Mouse (Mus musculus) 416B (cell line): ENCODE results near the gene Gemin5.

Experiments
- DNase-seq: peaks from one replicate; pipeline ENCODE4 v3.0.0; 2011; ENCODE audit warnings: low read depth

The Gemin5 gene

DNA sequence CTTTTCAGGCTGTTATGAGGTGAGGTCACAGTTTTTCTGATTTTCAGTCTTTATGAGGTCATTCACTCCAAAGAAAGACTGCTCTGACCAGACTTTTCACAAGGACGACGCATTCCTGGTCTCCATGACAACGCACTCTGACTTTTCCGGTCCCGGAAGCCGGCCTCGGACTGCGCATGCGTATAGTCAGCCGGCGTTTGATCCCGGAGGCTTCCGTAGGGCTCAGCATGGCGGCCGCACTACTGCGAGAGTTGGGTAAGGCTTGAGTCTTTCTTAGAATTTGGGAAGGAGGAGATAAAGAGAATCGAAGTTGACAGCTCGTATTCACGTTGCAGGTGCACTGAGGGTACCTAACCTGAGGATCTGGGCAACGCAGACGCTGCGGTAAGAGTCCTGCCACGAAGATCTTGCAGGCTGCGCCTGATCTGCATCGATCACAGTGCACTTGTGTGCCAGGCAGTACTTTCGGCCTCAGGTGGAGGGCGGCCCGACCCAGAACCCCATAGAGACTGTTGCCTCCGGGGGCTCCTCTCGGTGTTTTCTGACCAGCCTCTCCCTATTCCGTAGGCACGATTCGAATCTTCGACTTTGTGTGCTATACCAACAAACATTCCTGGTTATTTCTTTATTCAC, 3.2 kb upstream of the Gemin5 start, which contains the start of gene Mrpl22:
Gene Mrpl22 (plus strand): TSS at position 203 of the 633 bp plus-strand sequence.
- peak; percentile 95 for DNase-seq

DNA sequence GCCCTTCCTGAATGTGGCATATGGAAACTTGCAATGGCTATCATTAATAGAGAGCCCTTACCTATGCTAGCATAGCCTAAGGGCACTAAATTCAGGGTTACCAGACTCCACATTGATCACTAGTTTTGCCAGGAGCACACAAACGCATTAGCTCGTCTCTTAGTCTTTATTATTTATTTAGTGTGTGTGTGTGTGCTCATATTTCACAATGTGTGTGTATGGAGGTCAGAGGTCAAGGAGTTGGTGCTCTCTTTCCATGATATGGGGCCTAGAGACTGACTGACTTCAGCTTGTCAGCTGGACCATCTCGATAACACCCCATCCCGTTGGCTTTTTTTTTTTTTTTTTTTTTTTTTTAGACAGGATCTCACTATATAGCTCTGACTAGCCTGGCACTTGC, 1.3 kb upstream of the Gemin5 start:
- no peak for DNase-seq

DNA sequence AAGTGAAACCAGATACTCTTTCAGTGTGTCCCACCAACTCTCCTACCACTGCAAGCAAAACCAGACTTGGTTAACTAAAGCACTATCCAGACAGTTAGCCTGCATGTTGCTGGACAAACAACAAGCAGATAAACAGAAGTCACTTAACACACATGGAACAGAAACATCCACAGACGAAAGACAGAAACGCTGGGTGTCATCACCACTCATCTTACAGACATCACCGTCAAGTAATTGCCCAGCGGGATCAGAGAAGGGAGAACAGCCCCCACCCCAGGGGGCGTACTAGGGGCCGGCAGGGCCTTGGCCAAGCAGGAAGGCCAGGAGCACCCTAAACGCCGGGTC, 545 bp downstream of the Gemin5 start:
- no peak for DNase-seq

DNA sequence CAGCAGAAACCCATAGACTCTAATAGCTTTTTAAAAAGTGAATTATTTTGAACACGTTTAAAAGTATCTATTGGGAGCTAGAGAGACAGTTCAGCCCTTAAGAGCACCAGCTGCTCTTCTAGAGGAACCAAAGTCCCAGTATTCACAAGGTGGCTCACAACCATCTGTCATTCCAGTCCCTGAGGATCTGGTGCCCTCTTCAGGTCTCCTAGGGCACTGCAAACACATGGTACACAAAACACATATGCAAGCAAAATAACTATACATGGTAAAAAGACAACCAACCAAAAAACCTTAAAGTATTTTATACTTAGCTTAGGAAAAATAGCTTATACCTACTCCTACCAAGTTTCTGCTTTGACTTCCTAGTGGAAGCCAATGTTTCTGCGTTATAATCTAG, 3.3 kb downstream of the Gemin5 start:
- DNase-seq: peak; percentile 47

DNA sequence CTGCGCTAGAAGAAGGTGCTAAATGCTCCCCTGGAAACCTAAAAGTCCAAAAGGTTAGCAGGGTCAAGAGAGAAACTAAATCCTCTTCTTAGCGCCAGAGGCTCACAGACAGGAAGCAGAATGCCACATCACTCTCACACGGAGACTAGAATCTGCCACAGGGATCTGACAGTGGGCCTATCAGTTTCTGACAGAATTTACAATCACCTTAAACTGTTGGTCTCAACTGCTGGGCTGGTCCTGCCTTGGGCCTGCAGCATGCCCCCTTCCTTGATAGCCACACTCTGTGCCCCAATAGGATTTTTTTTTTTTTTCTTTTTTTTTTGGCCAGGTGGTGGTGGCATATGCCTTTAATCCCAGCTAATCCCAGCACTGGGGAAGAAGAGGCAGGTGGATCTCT, 11.5 kb downstream of the Gemin5 start:
- DNase-seq: no peak

DNA sequence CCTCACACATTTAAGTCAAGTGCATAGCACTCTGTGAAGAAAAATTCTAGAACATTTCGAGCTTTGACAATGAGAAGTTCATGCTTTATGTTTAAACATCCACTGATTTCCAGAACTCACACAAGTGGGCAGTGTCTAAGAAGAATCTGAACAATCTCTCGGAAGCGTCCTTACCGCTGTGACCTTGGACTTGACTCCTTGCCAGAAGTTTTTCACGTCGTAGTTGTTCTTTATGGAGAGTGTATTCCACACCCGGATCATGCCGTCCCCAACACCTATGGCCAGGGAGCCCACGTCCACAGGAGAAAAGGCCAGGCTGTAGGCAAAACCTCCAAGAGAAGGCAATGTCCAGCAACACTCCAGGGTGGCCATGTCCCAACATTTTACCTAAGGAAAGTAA, 12.9 kb downstream of the Gemin5 start:
- no peak for DNase-seq

DNA sequence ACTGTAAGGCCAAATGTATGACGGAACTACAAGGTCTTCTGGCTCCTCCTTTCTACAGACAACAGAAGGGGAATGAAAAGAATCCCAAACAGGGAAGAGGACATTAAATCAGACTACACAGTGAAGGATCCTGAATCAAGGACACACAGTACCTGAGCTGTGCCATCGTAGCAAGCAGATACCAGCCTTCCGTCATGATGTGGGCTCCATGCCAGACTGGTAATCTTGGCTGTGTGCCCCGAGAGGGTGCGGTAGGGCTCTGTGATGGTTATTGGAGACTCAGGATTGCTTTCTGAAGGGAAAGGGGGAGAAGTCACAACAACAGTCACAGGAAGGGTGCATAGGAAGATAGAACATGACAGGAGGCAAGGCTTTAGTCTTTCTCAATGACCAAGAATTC, 22.1 kb downstream of the Gemin5 start:
- DNase-seq: no peak

DNA sequence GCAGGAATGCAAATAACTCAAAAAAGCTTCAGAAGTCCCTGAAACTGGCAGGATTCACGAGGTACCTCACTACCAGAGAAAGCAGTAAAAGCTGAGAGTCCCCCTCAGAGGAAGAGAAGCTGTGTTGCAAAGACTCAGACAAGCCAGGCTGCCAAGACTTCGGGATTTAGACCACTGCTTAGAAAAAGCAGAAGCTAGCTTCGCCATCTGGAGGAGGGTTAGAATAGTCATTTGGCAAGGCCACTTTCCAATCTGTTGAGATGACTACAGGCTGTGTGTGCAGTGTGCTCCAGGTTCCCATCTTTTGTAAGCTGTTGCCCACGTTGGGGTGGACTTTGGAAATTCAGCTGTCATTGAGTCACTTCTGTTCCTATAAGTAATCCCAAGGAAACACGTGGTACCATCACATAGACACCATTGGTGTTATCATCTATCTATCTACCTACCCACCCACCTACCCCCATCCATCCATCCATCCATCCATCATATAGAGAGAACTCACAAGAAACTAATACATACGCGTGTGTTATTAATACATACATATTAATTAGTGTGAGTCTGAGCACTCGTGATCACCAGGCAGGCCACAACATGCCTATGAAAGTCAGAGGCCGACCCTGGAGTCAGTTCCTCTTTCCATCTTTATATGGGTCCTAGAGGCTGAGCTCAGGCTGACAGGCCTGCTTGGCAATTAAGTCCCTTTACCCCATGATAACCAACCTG, 24.5 kb downstream of the Gemin5 start:
- DNase-seq: no peak

DNA sequence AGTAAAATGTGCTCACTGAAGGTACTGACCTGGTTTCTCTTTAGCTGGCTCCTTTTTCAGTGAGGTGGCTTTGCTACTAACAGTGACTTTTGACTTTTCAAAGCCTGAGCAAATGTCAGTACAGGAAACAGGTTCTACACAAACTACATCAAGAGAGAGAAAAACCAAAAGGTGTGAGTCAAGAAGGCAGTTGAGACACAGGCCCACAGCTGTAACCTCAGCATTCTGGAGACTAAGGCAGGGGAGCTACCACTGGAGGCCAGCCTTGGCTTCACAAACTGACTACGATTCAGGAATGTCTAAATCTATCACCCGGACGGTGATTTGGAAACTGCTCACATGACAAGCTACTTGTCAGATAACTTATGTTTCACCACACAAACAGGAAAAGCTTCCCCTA, 28.9 kb downstream of the Gemin5 start:
- DNase-seq: no peak

DNA sequence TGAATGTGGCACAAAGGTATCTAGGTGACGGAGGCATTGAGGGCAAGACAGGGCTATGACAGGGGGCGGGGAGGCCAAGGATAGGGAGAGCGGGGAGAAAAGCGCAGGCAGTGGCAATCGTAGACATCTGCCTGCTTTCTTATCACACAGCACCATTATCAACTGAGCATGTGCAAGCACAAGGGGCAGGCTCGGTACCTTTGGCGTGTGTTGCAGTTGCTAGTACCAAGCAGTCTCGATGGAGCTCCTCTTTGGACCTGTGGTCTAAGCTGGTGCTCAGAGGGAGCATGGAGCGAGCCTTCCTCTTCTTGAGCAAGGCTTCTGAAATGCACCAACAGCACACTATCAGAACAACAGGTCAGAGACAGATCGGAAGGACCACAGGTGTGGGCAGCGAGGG, 29.5 kb downstream of the Gemin5 start:
- no peak for DNase-seq

DNA sequence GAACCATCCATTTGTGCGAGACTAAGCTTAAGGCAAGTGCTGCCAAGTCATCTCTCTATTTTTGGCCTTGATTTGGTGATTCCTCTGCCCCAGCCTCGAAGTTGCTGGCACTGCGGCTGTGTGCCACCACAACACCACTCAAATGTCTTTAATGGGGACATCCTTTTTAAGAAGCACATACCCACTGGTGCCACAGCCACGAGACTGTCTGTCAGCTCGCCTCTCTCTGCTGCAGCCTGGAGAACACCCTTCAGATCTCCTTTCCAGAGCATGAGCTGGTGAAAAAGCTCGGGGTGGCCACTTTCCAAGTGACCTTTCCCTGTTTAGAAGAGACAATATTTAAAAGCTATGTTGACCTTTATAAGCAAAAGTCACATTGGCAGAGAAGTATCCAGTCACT, 31.7 kb downstream of the Gemin5 start:
- no peak for DNase-seq

DNA sequence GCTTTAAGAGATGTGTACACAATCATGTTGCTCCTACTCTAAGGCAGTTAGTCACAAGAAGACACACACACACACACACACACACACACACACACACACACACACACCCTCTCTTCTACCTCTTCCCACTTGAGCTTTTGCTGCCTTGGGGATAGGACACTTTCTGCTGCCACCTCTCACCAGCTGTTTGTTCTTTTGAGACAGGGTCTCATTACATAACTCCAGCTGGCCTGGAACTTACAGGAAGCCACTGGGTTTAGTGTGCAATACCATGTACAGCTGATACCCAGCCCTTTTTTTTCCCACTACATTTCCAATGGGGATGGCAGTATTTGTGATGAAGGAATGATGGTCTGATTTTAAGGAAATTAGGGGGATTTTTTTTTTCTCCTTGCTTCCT, 33.0 kb downstream of the Gemin5 start:
- no peak for DNase-seq

DNA sequence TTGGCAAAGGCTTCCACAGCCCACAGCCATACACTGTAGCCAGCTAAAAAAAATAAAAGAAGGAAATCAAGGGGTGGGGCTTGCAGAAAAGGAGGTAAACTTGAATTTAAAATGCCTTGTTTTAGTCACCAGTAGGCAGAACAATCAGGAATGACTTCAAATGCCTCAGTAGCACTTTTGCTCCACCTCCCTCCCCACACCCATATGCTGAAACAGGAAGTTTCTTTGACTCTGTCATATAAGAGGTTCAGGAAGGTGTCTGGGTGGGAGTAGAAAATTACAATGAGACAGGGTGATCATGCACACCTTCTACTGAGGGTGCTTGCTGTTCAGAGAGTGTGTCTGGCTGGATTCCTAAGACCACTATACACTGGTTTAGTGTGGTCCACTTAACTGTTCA, 33.5 kb downstream of the Gemin5 start:
- no peak for DNase-seq

DNA sequence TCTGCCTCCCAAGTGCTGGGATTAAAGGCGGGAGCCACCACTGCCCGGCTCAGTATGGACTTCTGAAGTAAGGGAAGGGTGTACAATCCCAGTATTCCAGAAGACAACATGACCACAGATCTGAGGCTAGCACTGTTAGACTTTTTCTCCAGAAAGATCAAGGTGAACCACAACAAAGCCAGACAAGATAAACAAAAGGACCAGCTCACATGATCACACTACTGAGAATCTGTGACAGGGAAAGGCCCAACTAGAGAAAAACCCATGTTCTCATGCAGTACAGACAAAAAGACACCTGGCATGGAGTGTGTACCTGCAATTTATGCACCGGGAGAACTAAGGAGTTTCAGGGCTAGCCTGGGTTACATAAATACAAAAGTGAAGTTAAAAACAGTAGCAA, 36.3 kb downstream of the Gemin5 start:
- DNase-seq: no peak

DNA sequence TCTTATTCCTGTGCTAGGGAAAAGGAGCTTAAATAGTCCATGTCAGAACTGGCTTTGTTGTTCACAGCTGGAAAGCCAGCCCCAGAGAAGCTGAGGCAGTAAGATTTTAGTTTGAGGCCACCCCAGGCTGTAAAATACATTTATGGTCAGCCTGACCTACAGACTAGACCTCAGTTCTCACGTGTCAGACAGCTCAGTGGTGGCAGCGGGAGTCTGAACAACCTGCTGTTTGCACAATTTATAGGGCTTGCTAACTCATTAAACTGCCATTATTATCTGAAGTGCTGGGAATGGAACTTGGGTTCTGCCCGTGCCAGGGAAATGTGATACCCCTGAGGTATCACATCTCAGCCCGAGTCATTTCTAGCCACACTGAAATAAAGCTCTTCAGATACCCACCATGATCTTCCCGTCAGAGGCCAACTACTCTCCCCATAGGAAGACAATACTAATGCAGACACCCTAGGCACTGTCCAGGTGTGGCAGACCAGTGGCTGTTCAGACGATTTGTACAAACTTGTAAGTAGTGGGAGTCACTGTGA, 39.0 kb downstream of the Gemin5 start:
- DNase-seq: no peak

DNA sequence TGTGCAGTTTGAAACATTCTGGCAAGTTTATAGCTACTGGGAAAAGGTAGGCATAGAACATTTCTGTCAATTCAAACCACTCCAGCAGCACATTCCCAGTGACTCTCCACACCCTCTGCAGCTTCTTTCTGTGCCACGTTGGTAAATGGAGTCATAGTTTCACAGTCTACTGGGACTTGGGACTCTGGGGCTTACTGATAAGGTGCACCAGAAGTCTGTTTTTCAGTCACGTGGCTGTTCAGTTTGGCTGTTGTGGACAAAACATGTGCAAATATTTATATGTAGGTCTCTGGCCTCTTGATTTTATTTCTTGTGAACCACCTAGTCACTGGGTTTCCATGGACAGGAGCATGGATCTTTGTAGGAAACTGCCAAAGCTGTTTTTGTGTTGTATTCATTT, 40.8 kb downstream of the Gemin5 start:
- no peak for DNase-seq

DNA sequence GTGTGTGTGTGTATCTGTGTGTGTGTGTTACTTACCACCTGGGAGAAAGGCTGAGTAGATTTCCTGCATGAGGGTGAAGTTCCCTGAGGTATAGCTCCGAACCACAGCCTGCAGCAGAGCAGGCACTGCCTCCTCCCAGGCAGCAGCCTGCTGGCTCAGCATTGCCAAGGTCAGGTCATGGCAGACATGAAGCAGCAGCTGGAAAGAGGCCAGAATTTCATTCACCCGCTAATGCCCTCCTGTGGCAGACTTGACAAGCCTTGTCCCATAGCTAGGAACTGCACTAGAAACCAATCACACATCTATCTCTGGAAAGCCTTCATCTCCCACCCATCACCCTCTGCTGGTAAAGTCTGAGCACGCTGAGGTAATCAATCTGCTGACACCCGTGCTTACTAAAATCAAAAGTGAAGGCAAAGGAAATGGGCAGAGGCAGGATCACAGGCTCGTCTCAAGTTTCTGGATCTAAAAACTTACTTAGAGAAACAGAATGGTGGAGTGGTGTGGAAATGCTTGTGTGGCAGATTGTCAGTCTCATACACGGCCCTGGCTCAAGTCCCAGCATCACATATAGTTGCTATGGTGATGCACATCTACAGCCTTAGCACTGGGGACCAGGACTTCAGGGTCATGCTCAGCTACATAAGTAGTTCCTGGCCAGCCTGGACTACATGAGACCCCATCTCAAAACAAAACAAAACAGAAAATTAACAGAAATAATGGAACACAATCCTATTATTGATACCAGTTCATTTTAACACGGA, 41.8 kb downstream of the Gemin5 start:
- peak; percentile 66 for DNase-seq

DNA sequence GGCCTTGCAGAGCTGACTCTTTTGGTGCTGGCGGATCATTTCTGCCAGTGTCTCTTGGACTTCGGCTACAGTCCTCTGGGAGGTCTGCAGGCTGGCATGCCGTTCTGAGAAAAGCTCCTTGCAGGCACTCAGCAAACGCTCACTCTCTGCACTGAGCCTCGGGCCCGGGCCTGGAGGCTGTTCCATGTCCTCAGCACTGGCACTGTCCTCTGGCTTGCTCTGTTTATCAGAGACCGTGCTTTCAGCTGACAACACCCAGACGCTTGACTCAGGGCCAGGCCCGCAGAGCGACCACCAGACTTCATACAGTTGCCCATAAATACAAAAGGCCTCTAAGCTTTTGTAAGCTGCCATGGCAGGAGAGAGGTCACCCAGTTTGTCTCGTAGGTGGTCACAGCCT, 43.3 kb downstream of the Gemin5 start:
- no peak for DNase-seq

DNA sequence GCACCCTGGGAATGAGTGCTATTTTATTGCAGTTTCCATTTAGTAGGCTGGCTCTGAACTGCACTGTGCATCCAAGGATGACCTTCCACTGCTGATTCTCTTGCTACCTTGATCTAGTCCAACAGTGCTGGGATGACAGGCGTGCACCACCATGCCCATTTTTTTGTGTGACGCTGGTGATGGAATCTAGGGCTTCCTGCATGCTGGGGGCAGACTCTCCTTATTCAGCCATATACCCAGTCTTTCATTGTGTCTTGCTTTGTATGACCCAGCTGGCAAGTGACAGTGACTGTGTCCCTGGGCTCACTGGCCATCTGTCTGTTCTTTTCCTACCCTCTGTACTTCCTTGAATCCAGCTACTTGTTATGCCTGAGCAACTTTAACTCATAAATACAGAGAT, 44.6 kb downstream of the Gemin5 start:
- no peak for DNase-seq

DNA sequence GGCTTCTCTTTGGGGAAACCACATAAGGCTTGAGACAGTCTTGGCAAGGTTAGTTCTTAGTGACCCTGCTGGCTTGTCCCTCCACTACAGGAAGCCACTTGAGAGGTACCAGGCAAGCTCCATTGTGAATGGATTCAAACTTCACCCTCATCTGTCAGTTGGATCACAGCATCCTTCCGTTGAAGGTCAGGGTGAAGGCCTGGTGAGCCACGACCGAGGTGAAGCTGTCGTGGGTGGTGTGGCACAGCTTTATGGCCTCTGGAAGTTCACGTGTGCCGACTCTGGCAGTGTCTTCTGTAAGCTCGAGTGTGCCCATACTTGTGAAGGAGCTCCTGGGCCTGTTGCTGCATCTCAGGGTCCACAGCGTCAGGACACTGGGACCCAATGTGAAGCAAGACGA, 47.0 kb downstream of the Gemin5 start:
- DNase-seq: no peak

DNA sequence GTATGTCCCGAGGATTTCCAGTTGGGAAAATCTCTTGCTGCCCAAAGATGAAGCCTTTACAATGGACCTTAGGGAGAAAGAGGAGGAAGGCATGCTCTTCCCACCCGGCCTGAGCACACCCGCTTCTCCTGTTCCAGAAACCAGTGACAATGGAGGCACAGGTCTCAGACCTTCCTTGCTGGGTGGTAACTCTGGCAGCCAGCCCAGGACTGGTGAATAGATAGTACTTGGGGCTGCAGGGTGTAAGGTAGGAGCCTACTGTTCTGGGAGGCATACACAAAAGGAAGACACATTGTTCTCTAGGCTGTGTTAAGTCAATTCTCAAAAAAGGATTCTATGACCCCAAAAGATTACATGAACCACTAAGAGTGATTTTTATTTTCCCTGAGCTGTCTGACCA, 47.7 kb downstream of the Gemin5 start:
- no peak for DNase-seq

DNA sequence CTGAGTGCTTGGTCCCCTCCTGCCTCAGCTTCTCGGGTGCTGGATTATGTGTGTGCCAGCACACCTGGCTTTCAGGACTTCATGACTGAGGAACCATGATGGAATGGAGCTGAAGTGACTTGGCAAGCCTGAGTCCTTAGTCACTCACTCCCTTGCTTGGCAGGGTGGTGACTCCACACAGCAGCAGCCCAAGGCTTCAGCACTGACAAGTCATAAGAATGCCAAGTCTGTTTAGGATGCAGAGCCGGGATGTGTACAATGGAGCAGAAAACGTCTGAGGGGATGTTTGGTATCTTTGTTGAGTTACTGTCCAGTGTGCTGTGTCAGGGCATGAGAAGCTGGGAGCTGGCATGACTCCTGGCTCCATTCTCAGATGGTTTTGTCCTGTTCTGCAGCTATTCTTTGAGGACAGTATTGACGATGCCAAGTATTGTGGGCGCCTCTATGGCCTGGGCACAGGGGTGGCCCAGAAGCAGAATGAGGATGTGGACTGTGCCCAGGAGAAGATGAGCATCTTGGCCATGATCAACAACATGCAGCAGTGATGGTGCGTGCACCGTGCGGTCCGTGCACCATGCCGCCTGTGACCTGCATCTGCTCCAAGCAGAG, 51.2 kb downstream of the Gemin5 start:
- DNase-seq: no peak

DNA sequence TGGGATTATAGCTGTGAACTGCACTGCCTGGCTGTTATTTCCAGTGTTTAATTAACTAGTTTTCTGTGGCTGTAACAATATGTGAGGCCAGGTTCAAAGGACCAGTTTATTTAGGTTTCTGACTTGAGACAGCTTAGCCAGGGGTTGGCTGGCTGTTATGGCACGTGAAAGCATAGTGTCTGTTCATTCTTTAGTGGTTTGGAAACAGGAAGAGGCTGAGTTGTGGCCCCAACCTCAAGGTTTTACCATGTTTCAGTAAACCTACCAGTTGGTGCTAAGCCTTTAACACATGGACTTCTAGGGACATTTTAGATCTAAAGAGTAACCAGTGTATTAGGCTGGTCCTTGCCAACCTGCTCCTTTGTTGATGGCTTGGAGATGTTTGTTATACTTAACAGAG, 51.8 kb downstream of the Gemin5 start:
- DNase-seq: peak; percentile 84
